Mouse (Mus musculus) heart, embryonic 15.5 days (tissue): ENCODE results near the gene Hipk2. TPM values are rescaled to one million over a fixed set of nuclear protein-coding genes. Genes with fewer than 3 reads are reported as not detected.

ENCODE experiments used
- ATAC-seq: fragments of 200-750 bp; cut with Nextera tagmentation; replicated peaks from 2 replicates; pipeline ENCODE4 v1.8.0; 2017; ENCODE audit warnings: low read depth, moderate TSS enrichment; ENCODE audit not compliant: insufficient number of reproducible peaks, insufficient read depth, low FRiP score
- H3K27ac ChIP-seq: fragments of 300-500 bp; sonication (generic); 2 replicates; pipeline ENCODE4 v1.5.1; 2015; ENCODE audit warnings: mild to moderate bottlenecking, inconsistent platforms
- H3K27me3 ChIP-seq: fragments of 300-500 bp; sonication (generic); 2 replicates; pipeline ENCODE4 v1.6.1; 2015; ENCODE audit warnings: inconsistent platforms
- H3K36me3 ChIP-seq: fragments of 300-500 bp; sonication (generic); 2 replicates; pipeline ENCODE4 v1.6.1; 2015; ENCODE audit warnings: mild to moderate bottlenecking, inconsistent platforms
- H3K4me1 ChIP-seq: fragments of 300-500 bp; sonication (generic); replicated peaks from 2 replicates; pipeline ENCODE4 v1.6.1; 2015; ENCODE audit warnings: inconsistent platforms
- H3K4me2 ChIP-seq: fragments of 300-500 bp; sonication (generic); 2 replicates; pipeline ENCODE4 v1.6.1; 2015; ENCODE audit warnings: inconsistent platforms, mild to moderate bottlenecking, moderate library complexity
- H3K4me3 ChIP-seq: fragments of 300-500 bp; sonication (generic); 2 replicates; pipeline ENCODE4 v1.5.1; 2015; ENCODE audit warnings: mild to moderate bottlenecking, inconsistent platforms
- H3K9ac ChIP-seq: fragments of 300-500 bp; sonication (generic); 2 replicates; pipeline ENCODE4 v1.6.1; 2015; ENCODE audit warnings: mild to moderate bottlenecking, inconsistent platforms
- H3K9me3 ChIP-seq: fragments of 300-500 bp; sonication (generic); replicated peaks from 2 replicates; pipeline ENCODE4 v1.6.1; 2016; ENCODE audit warnings: inconsistent platforms
- WGBS: fragments of 180-500 bp; shearing (Covaris S2); methylation state at CpG from one replicate; pipeline ENCODE4 v1.1.7; 2015; ENCODE audit warnings: mixed read lengths; 5-methylcytosine and 5-hydroxymethylcytosine counted together
- polyA plus RNA-seq: library from polyadenylated mRNA; unstranded; fragments of >200 nt; fragmentation: Nextera tagmentation; extraction: Ambion mirVana; gene quantifications from 2 replicates; pipeline ENCODE4 v1.2.1, GENCODE M21; 2015

Gene Hipk2
- polyA plus RNA-seq, 1 experiment from 2014 or later: 8.8 TPM

GRCm38 (mm10) chr6:38760911-38761706, 114.9 kb downstream of the Hipk2 start:
- Histone ChIP-seq H3K4me2 (no peak overlapping the region), H3K27me3 (no peaks in the 10 kb centered on the region), H3K27ac (peak overlapping the region; percentile 16; the same call in 1 of the 2 replicates), H3K36me3 (no peaks in the 10 kb centered on the region), H3K9ac (no peak overlapping the region), H3K9me3 (no peaks in the 10 kb centered on the region), H3K4me1 (peaks cover 31% of the 10 kb centered on the region), H3K4me3 (no peak overlapping the region)
- 0 out of 2 replicates have a peak, but pooled peaks have one; percentile 50 for ATAC-seq
- 54% methylated on average over 6 of the region's 6 CpGs for WGBS

DNA sequence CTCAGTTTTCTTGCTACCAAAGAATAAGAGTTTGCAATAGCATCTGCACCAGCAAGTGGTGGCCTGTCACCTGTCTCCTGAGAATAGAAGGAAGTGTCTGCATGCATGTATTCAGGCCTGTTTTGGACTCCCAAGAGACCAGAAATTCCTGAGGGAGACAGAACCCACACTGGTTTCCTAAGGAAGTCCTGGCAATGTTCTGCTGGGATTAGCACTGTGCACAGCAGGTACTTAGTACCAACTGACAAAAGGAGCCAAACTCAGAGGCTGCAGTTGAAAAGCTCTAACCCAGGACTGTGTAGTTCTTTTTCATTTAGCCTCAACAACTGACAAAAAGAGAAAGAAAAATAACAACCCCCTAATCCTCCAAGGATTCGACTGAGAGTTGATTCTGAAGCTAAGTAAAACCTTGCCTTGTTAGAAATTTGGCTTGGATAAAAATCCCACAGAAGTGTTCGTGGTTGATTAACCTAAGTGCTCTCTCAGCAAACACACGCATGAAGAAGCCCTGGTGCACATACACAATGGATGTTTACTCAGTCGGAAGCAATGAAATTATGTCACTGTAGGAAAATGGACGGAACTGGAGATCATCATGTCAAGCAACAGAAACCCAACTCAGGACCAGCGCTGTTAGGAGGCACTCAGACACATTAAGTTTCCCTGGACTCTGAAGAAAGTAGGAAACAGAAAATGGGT, 115.9 kb downstream of the Hipk2 start:
- H3K4me3 ChIP-seq: no peak overlapping the region
- 73% methylated on average over 6 of the region's 6 CpGs for WGBS
- H3K27me3 ChIP-seq: no peaks in the 10 kb centered on the region
- H3K4me2 ChIP-seq: no peak overlapping the region
- no peak overlapping the region for H3K9ac ChIP-seq
- H3K4me1 ChIP-seq: peaks cover 38% of the 10 kb centered on the region
- no peak overlapping the region for H3K27ac ChIP-seq
- no peaks in the 10 kb centered on the region for H3K36me3 ChIP-seq
- no peak for ATAC-seq
- no peaks in the 10 kb centered on the region for H3K9me3 ChIP-seq

GRCm38 (mm10) chr6:38759186-38759585, 116.8 kb downstream of the Hipk2 start:
- Histone ChIP-seq H3K27ac (no peak overlapping the region), H3K4me2 (no peak overlapping the region), H3K9me3 (no peaks in the 10 kb centered on the region), H3K4me3 (no peak overlapping the region), H3K4me1 (peaks cover 46% of the 10 kb centered on the region), H3K27me3 (no peaks in the 10 kb centered on the region), H3K36me3 (no peaks in the 10 kb centered on the region), H3K9ac (no peak overlapping the region)
- ATAC-seq: no peak
- 76% methylated on average over 3 of the region's 3 CpGs for WGBS

- no peaks in the 10 kb centered on the region for H3K36me3 ChIP-seq
- no peak overlapping the region for H3K4me2 ChIP-seq
- 88% methylated on average over 2 of the region's 2 CpGs for WGBS
Measured at GRCm38 (mm10) chr6:38757597-38757996, 118.4 kb downstream of the Hipk2 start.

DNA sequence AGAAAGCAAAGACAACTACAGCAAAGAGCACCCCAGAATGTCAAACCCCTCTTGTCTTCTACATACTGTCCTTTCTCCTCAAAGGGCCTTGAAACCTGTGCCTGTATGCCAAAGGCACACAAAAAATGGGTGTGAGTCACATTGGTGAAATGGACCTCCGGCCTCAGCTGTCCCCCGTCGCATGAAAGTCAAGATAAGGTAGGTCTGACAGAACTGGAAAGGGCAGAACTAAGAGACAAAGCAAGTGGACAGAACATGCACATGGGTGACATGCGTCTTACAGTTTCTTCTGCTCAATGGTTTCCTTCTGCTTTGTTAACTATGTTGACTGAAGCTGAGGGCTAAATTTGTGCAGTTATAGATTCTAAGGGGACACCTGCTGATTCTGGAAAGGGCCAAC, 119.0 kb downstream of the Hipk2 start:
- WGBS: 55% methylated on average over 4 of the region's 4 CpGs
- no peaks in the 10 kb centered on the region for H3K36me3 ChIP-seq
- H3K9me3 ChIP-seq: no peaks in the 10 kb centered on the region
- H3K4me3 ChIP-seq: no peak overlapping the region
- H3K9ac ChIP-seq: no peak overlapping the region
- ATAC-seq: no peak
- no peak overlapping the region for H3K4me2 ChIP-seq
- no peaks in the 10 kb centered on the region for H3K27me3 ChIP-seq
- H3K27ac ChIP-seq: no peak overlapping the region
- peaks cover 60% of the 10 kb centered on the region for H3K4me1 ChIP-seq

More at GRCm38 (mm10) chr6:38757597-38757996, 118.4 kb downstream of the Hipk2 start:
- ATAC-seq: no peak
- H3K4me3 ChIP-seq: no peak overlapping the region
- H3K27me3 ChIP-seq: no peaks in the 10 kb centered on the region
- H3K9ac ChIP-seq: no peak overlapping the region
- H3K4me1 ChIP-seq: peaks cover 56% of the 10 kb centered on the region
- H3K9me3 ChIP-seq: no peaks in the 10 kb centered on the region
- H3K27ac ChIP-seq: no peak overlapping the region

GRCm38 (mm10) chr6:38755961-38756360, 120.0 kb downstream of the Hipk2 start:
- Histone ChIP-seq H3K9ac (no peak overlapping the region), H3K4me3 (no peak overlapping the region), H3K27ac (no peak overlapping the region), H3K4me2 (no peak overlapping the region), H3K9me3 (no peaks in the 10 kb centered on the region), H3K4me1 (peaks cover 50% of the 10 kb centered on the region), H3K27me3 (no peaks in the 10 kb centered on the region), H3K36me3 (no peaks in the 10 kb centered on the region)
- 76% methylated on average over 2 of the region's 2 CpGs for WGBS
- ATAC-seq: no peak

GRCm38 (mm10) chr6:38755188-38755587, 120.8 kb downstream of the Hipk2 start:
- no peaks in the 10 kb centered on the region for H3K27me3 ChIP-seq
- 56% methylated on average over 2 of the region's 2 CpGs for WGBS

DNA sequence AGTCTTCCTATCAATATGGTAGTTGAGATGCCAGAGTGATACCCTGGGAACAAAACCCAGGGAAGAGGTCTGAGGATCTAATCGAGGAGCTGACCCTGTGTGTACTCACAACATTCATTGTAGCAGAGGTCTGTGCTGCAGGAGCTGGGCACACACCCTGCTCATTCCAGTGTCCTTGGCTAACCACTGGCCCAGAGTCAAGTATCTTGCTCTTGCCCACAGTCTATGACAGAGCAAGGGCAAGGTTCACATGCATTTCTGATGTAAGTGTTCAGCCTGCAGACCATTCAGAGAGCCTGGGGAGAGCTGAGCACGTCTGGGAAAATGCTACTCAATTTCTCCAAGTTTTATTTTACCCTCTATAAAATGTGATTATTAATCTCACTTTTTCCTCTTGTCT, 122.2 kb downstream of the Hipk2 start:
- Histone ChIP-seq H3K4me1 (peaks cover 40% of the 10 kb centered on the region), H3K36me3 (no peaks in the 10 kb centered on the region), H3K27ac (peak overlapping the region; percentile 69), H3K4me3 (no peak overlapping the region), H3K27me3 (no peaks in the 10 kb centered on the region), H3K9ac (no peak overlapping the region), H3K4me2 (no peak overlapping the region), H3K9me3 (no peaks in the 10 kb centered on the region)
- WGBS: 51% methylated on average over 2 of the region's 2 CpGs
- peak; percentile 74 for ATAC-seq

More at GRCm38 (mm10) chr6:38755188-38755587, 120.8 kb downstream of the Hipk2 start:
- H3K27ac ChIP-seq: 0 out of 2 replicates have a peak overlapping the region, but pooled peaks have one; percentile 8
- no peak overlapping the region for H3K9ac ChIP-seq
- no peaks in the 10 kb centered on the region for H3K36me3 ChIP-seq
- ATAC-seq: no peak
- peaks cover 45% of the 10 kb centered on the region for H3K4me1 ChIP-seq
- H3K4me2 ChIP-seq: no peak overlapping the region
- no peaks in the 10 kb centered on the region for H3K9me3 ChIP-seq
- H3K4me3 ChIP-seq: no peak overlapping the region

DNA sequence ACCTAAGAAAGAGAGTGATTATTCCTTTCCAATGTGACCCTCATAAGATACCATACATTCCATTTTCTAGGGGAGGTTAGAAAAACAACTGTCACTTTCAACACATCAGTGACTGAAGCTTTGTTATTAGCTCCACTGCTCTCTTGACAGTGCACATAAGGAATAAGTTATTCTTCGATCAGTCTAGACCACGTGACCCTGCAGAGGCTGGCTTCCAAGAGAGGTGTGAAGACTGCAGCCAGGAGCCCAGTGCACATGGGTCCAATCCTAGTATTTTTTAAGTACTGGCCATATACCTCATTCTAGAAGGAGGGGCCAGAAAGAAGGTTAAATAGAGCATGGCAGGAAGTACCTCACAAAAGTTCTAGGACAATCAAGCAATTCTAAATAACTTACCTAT, 122.9 kb downstream of the Hipk2 start:
- Histone ChIP-seq H3K36me3 (no peaks in the 10 kb centered on the region), H3K9ac (no peak overlapping the region), H3K27me3 (no peaks in the 10 kb centered on the region), H3K4me3 (no peak overlapping the region), H3K9me3 (no peaks in the 10 kb centered on the region), H3K27ac (no peak overlapping the region; the same call in 1 of the 2 replicates), H3K4me1 (peaks cover 37% of the 10 kb centered on the region), H3K4me2 (no peak overlapping the region)
- no peak for ATAC-seq
- 43% methylated on average over 2 of the region's 2 CpGs for WGBS

GRCm38 (mm10) chr6:38752495-38752894, 123.5 kb downstream of the Hipk2 start:
- Histone ChIP-seq H3K4me3 (no peak overlapping the region), H3K4me2 (no peak overlapping the region), H3K9ac (no peak overlapping the region), H3K4me1 (peaks cover 35% of the 10 kb centered on the region), H3K36me3 (no peaks in the 10 kb centered on the region), H3K27me3 (no peaks in the 10 kb centered on the region), H3K27ac (no peak overlapping the region), H3K9me3 (no peaks in the 10 kb centered on the region)
- ATAC-seq: no peak
- 69% methylated on average over 6 of the region's 6 CpGs for WGBS

- H3K4me3 ChIP-seq: no peak overlapping the region
- H3K27me3 ChIP-seq: no peaks in the 10 kb centered on the region
- no peak overlapping the region for H3K9ac ChIP-seq
- 57% methylated on average over 4 of the region's 4 CpGs for WGBS
- no peaks in the 10 kb centered on the region for H3K9me3 ChIP-seq
- peaks cover 7% of the 10 kb centered on the region for H3K4me1 ChIP-seq
- H3K27ac ChIP-seq: no peak overlapping the region
- H3K4me2 ChIP-seq: no peak overlapping the region
- H3K36me3 ChIP-seq: peaks cover 10% of the 10 kb centered on the region; the same call in 1 of the 2 replicates
- no peak for ATAC-seq
Measured at GRCm38 (mm10) chr6:38748037-38748436, 127.9 kb downstream of the Hipk2 start.
